Mouse (Mus musculus) cortical plate, adult 2 months (tissue): ENCODE measurements at regions not wholly inside any gene's neighbourhood (a gene's known extent, or its start where the extent isn't known, plus 50 kb on each side); places are given as distances from the start of the nearest gene placed in this dataset.

Experiments
- CTCF ChIP-seq: fragments of 200-500 bp; IDR thresholded peaks from 2 replicates; pipeline ENCODE4 v1.5.1; 2011; ENCODE audit warnings: mild to moderate bottlenecking, control low read depth, low read length; ENCODE audit not compliant: insufficient read depth; ENCODE audit errors: extremely low read depth
- POLR2A ChIP-seq: fragments of 200-500 bp; IDR thresholded peaks from 2 replicates; pipeline ENCODE4 v1.6.1; 2011; ENCODE audit warnings: mild to moderate bottlenecking, low read length, control low read depth; ENCODE audit not compliant: insufficient read depth; ENCODE audit errors: extremely low read depth

GRCm38 (mm10) chr10:111354607-111355006, 56.1 kb downstream of the Bbs10 start:
- TF ChIP-seq POLR2A, result no peak
- no peak for TF ChIP-seq CTCF
